Mouse (Mus musculus) CH12.LX (cell line): ENCODE results near the gene Prl5a1.

Experiments used
- CTCF ChIP-seq, 2 experiments: IDR thresholded peaks in 1 of 2; conservative IDR thresholded peaks in 1 of 2; 2 replicates each; pipeline ENCODE4 v1.5.1; 2011 to 2012; ENCODE audit warnings: low read depth in 2 of 2, low read length in 2 of 2, improper control_type of control experiment in 1 of 2, inconsistent platforms in 1 of 2, mild to moderate bottlenecking in 1 of 2, moderate library complexity in 1 of 2
- JUND ChIP-seq: conservative IDR thresholded peaks from 2 replicates; pipeline ENCODE4 v1.6.1; 2011; ENCODE audit warnings: low read depth, low read length, improper control_type of control experiment
- MAFK ChIP-seq: IDR thresholded peaks from 2 replicates; pipeline ENCODE4 v1.6.1; 2011; ENCODE audit warnings: low read length, improper control_type of control experiment; ENCODE audit not compliant: insufficient replicate concordance

DNA sequence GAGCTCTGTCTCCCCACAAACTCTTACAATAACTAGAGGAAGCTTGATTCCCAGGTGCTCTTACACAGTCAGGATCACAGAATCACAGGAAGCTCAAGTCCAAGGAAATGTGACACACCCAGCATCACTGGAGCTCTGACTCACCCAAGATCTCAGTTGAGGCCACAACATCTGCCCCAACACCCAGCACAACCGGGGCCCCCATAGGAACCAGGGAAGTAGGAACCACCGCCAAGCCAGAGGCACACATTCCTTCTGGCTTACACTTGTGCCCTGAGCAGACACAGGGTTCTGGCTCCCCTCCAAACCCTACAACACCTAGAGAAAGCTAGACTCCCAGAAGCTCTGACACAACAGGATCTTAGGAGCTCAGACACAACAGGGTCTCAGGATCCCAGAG lies 9.5 kb upstream of the Prl5a1 start:
- TF ChIP-seq CTCF (conservative IDR thresholded peaks at IDR 0.05 in 1 of 2, IDR thresholded peaks at IDR 0.05 in 1 of 2; ENCODE audit: low read depth in 2 of 2, low read length in 2 of 2) (no peak), JUND (no peak), MAFK (no peak)
